Mouse (Mus musculus) cortical plate, adult 2 months (tissue): Measurements from ENCODE around the gene 1500009C09Rik.

Experiments
- CTCF ChIP-seq: fragments of 200-500 bp; IDR thresholded peaks from 2 replicates; pipeline ENCODE4 v1.5.1; 2011; ENCODE audit warnings: mild to moderate bottlenecking, control low read depth, low read length; ENCODE audit not compliant: insufficient read depth; ENCODE audit errors: extremely low read depth
- POLR2A ChIP-seq: fragments of 200-500 bp; IDR thresholded peaks from 2 replicates; pipeline ENCODE4 v1.6.1; 2011; ENCODE audit warnings: mild to moderate bottlenecking, low read length, control low read depth; ENCODE audit not compliant: insufficient read depth; ENCODE audit errors: extremely low read depth

- TF ChIP-seq CTCF (no peak), POLR2A (no peak)
Measured at GRCm38 (mm10) chr15:82209295-82210050, 42.7 kb upstream of the 1500009C09Rik start.
